Mouse (Mus musculus) liver, embryonic 12.5 days (tissue): Measurements from ENCODE around the gene Usp35. TPM values are rescaled to one million over a fixed set of nuclear protein-coding genes. Genes with fewer than 3 reads are reported as not detected.

ENCODE experiments used
- ATAC-seq: fragments of 200-750 bp; cut with Nextera tagmentation; 2 replicates; pipeline ENCODE4 v1.8.0; 2017; ENCODE audit warnings: moderate number of reproducible peaks, mild to moderate bottlenecking, moderate library complexity
- H3K27ac ChIP-seq: fragments of 300-500 bp; sonication (generic); 2 replicates; pipeline ENCODE4 v1.5.1; 2016; ENCODE audit warnings: mild to moderate bottlenecking
- H3K27me3 ChIP-seq: fragments of 300-500 bp; sonication (generic); replicated peaks from 2 replicates; pipeline ENCODE4 v1.6.1; 2016; ENCODE audit warnings: mild to moderate bottlenecking, moderate library complexity
- H3K36me3 ChIP-seq: fragments of 300-500 bp; sonication (generic); 2 replicates; pipeline ENCODE4 v1.6.1; 2016; ENCODE audit warnings: mild to moderate bottlenecking, moderate library complexity
- H3K4me1 ChIP-seq: fragments of 300-500 bp; sonication (generic); 2 replicates; pipeline ENCODE4 v1.6.1; 2016
- H3K4me2 ChIP-seq: fragments of 300-500 bp; sonication (generic); 2 replicates; pipeline ENCODE4 v1.6.1; 2016; ENCODE audit warnings: mild to moderate bottlenecking, moderate library complexity
- H3K4me3 ChIP-seq: fragments of 300-500 bp; sonication (generic); 2 replicates; pipeline ENCODE4 v1.5.1; 2016; ENCODE audit warnings: mild to moderate bottlenecking, moderate library complexity
- H3K9ac ChIP-seq: fragments of 300-500 bp; sonication (generic); 2 replicates; pipeline ENCODE4 v1.6.1; 2016; ENCODE audit warnings: mild to moderate bottlenecking, moderate library complexity
- H3K9me3 ChIP-seq: fragments of 300-500 bp; sonication (generic); replicated peaks from 2 replicates; pipeline ENCODE4 v1.6.1; 2016; ENCODE audit warnings: mild to moderate bottlenecking, moderate library complexity
- WGBS: fragments of 180-500 bp; shearing (Covaris S2); methylation state at CpG from one replicate; pipeline ENCODE4 v1.1.7; 2016; ENCODE audit not compliant: insufficient replicate concordance; 5-methylcytosine and 5-hydroxymethylcytosine counted together
- polyA plus RNA-seq: library from polyadenylated mRNA; unstranded; fragments of >200 nt; fragmentation: Nextera tagmentation; extraction: Ambion mirVana; gene quantifications from 2 replicates; pipeline ENCODE4 v1.2.1, GENCODE M21; 2016

The Usp35 gene
- polyA plus RNA-seq, 1 experiment from 2014 or later, result 0.49 TPM

DNA sequence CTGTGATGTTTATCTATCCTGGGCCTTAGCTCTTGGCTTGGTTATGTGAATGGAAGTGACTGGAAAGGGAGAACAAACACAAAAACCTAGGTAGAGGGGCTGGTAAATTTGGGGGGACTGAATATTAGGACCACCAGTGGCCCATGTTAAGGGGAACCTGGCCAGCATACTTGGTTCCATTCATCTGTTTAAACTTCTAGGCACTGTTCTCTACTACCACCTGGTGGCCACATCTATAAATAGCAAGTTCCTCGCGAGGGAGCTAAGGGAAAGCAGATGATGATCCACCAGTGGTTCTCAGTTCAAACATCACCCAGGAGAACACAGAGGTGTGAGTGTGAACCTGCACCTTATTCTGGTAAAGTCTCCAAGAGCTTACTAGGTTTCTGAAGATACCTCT lies 34.4 kb downstream of the Usp35 start:
- Histone ChIP-seq H3K27me3 (no peaks in the 10 kb centered on the region), H3K9ac (no peak overlapping the region), H3K4me3 (no peak overlapping the region), H3K27ac (no peak overlapping the region), H3K36me3 (peaks cover 14% of the 10 kb centered on the region), H3K9me3 (no peaks in the 10 kb centered on the region), H3K4me1 (no peaks in the 10 kb centered on the region), H3K4me2 (no peak overlapping the region)
- ATAC-seq, result no peak
- 0% methylated on average over 2 of the region's 2 CpGs for WGBS

GRCm38 (mm10) chr7:97296986-97297385 lies 34.8 kb downstream of the Usp35 start:
- no peak overlapping the region for H3K4me2 ChIP-seq
- H3K27ac ChIP-seq, result no peak overlapping the region
- WGBS, result 45% methylated on average over 2 of the region's 2 CpGs
- no peaks in the 10 kb centered on the region for H3K4me1 ChIP-seq
- no peaks in the 10 kb centered on the region for H3K27me3 ChIP-seq
- no peaks in the 10 kb centered on the region for H3K9me3 ChIP-seq
- peaks cover 14% of the 10 kb centered on the region for H3K36me3 ChIP-seq
- no peak overlapping the region for H3K4me3 ChIP-seq
- no peak overlapping the region for H3K9ac ChIP-seq
- no peak for ATAC-seq

GRCm38 (mm10) chr7:97271068-97271467 lies 60.8 kb downstream of the Usp35 start:
- no peak for ATAC-seq
- WGBS, result 53% methylated on average over 1 of the region's 1 CpGs
- H3K9ac ChIP-seq, result no peak overlapping the region
- H3K4me1 ChIP-seq, result peaks cover 24% of the 10 kb centered on the region
- H3K9me3 ChIP-seq, result no peaks in the 10 kb centered on the region
- peaks cover 13% of the 10 kb centered on the region for H3K36me3 ChIP-seq
- H3K4me2 ChIP-seq, result no peak overlapping the region
- peak overlapping the region; percentile 57 for H3K27ac ChIP-seq
- H3K27me3 ChIP-seq, result no peaks in the 10 kb centered on the region
- no peak overlapping the region for H3K4me3 ChIP-seq

GRCm38 (mm10) chr7:97270367-97270766 lies 61.5 kb downstream of the Usp35 start:
- Histone ChIP-seq H3K4me2 (no peak overlapping the region), H3K4me3 (no peak overlapping the region), H3K9me3 (no peaks in the 10 kb centered on the region), H3K4me1 (peaks cover 24% of the 10 kb centered on the region), H3K9ac (no peak overlapping the region), H3K27me3 (no peaks in the 10 kb centered on the region), H3K36me3 (peaks cover 13% of the 10 kb centered on the region), H3K27ac (peak overlapping the region; percentile 57; the same call in 1 of the 2 replicates)
- ATAC-seq, result peak; percentile 72

GRCm38 (mm10) chr7:97262541-97262940 lies 69.3 kb downstream of the Usp35 start:
- Histone ChIP-seq H3K27ac (no peak overlapping the region), H3K27me3 (no peaks in the 10 kb centered on the region), H3K4me3 (no peak overlapping the region), H3K4me2 (no peak overlapping the region), H3K9me3 (no peaks in the 10 kb centered on the region), H3K4me1 (no peaks in the 10 kb centered on the region), H3K9ac (no peak overlapping the region), H3K36me3 (no peaks in the 10 kb centered on the region)
- 56% methylated on average over 1 of the region's 1 CpGs for WGBS
- no peak for ATAC-seq

Other genes with a start within 250 kb of the Usp35 start
- gene Kctd21, start 307 bp upstream of the Usp35 start, polyA plus RNA-seq, result 0.92 and 1.1 TPM in 2 replicates
- 48.7 and 50.5 TPM in 2 replicates for gene Alg8, start 39.6 kb upstream of the Usp35 start, polyA plus RNA-seq
- 249 and 261 TPM in 2 replicates for gene Ndufc2, start 68.0 kb upstream of the Usp35 start, polyA plus RNA-seq
- 0.13 TPM in 1 of 2 replicates, not detected in the other for gene Thrsp, start 85.7 kb upstream of the Usp35 start, polyA plus RNA-seq
- gene Kctd14, start 119.3 kb upstream of the Usp35 start, polyA plus RNA-seq, result 9.8 and 9.9 TPM in 2 replicates
- 32.2 and 33.4 TPM in 2 replicates for gene Ints4, start 148.9 kb upstream of the Usp35 start, polyA plus RNA-seq
- 17.4 and 17.6 TPM in 2 replicates for gene Aamdc, start 247.5 kb upstream of the Usp35 start, polyA plus RNA-seq
- gene Rsf1, start 247.9 kb upstream of the Usp35 start, polyA plus RNA-seq, result 8.1 and 10.7 TPM in 2 replicates